Mouse (Mus musculus) kidney, postnatal 0 days (tissue): Measurements from ENCODE around the gene Ash1l. TPM values are rescaled to one million over a fixed set of nuclear protein-coding genes. Genes with fewer than 3 reads are reported as not detected.

ENCODE experiments used
- ATAC-seq: fragments of 200-750 bp; cut with Nextera tagmentation; replicated peaks from 2 replicates; pipeline ENCODE4 v1.8.0; 2017; ENCODE audit warnings: low read depth, moderate number of reproducible peaks, moderate TSS enrichment, moderate library complexity; ENCODE audit not compliant: low FRiP score
- DNase-seq: peaks from one replicate; pipeline ENCODE4 v3.0.0-alpha.2; 2016; ENCODE audit warnings: low spot score
- H3K27ac ChIP-seq: fragments of 300-500 bp; sonication (generic); 2 replicates; pipeline ENCODE4 v1.5.1; 2014; ENCODE audit warnings: mild to moderate bottlenecking
- H3K27me3 ChIP-seq: fragments of 300-500 bp; sonication (generic); 2 replicates; pipeline ENCODE4 v1.6.1; 2014; ENCODE audit warnings: low read length, mixed read lengths; ENCODE audit not compliant: insufficient read depth
- H3K36me3 ChIP-seq: fragments of 300-500 bp; sonication (generic); 2 replicates; pipeline ENCODE4 v1.6.1; 2014; ENCODE audit warnings: low read length, mixed read lengths; ENCODE audit not compliant: insufficient read depth
- H3K4me1 ChIP-seq: fragments of 300-500 bp; sonication (generic); replicated peaks from 2 replicates; pipeline ENCODE4 v1.6.1; 2014; ENCODE audit warnings: antibody characterized with exemption, low read length, mixed read lengths; ENCODE audit not compliant: insufficient read depth
- H3K4me2 ChIP-seq: fragments of 300-500 bp; sonication (generic); 2 replicates; pipeline ENCODE4 v1.6.1; 2014; ENCODE audit warnings: mild to moderate bottlenecking, low read length, moderate library complexity, mixed read lengths
- H3K4me3 ChIP-seq: fragments of 300-500 bp; sonication (generic); replicated peaks from 2 replicates; pipeline ENCODE4 v1.5.1; 2014; ENCODE audit warnings: low read depth, low read length
- H3K9ac ChIP-seq: fragments of 300-500 bp; sonication (generic); 2 replicates; pipeline ENCODE4 v1.6.1; 2014; ENCODE audit warnings: low read depth, low read length
- H3K9me3 ChIP-seq: fragments of 300-500 bp; sonication (generic); replicated peaks from 2 replicates; pipeline ENCODE4 v1.6.1; 2016; ENCODE audit warnings: low read length, inconsistent platforms, mixed read lengths
- CTCF ChIP-seq: IDR thresholded peaks from 2 replicates; pipeline ENCODE4 v1.5.1; 2016; ENCODE audit warnings: antibody characterized with exemption, low read depth, mild to moderate bottlenecking, moderate library complexity
- WGBS: fragments of 180-500 bp; shearing (Covaris S2); extraction: QIAGEN DNeasy Blood & Tissue Kit; methylation state at CpG from one replicate; pipeline ENCODE4 v1.1.7; 2014; 5-methylcytosine and 5-hydroxymethylcytosine counted together
- polyA plus RNA-seq: library from polyadenylated mRNA; unstranded; fragments of >200 nt; fragmentation: Nextera tagmentation; extraction: Ambion mirVana; gene quantifications from 2 replicates; pipeline ENCODE4 v1.2.1, GENCODE M21; 2015

Gene Ash1l
- polyA plus RNA-seq, 1 experiment from 2014 or later, result 13.0 TPM

- Histone ChIP-seq H3K4me2 (peak overlapping the region; percentile 46), H3K4me1 (peaks cover 4% of the 10 kb centered on the region; the same call in 1 of the 2 replicates), H3K27me3 (no peaks in the 10 kb centered on the region), H3K36me3 (no peaks in the 10 kb centered on the region), H3K9me3 (no peaks in the 10 kb centered on the region), H3K4me3 (peak overlapping the region; percentile 50; the same call in 1 of the 2 replicates), H3K9ac (no peak overlapping the region), H3K27ac (0 out of 2 replicates have a peak overlapping the region, but pooled peaks have one; percentile 19)
- no peak for TF ChIP-seq CTCF
- WGBS, result 57% methylated on average over 12 of the region's 12 CpGs
- ATAC-seq (no peak), DNase-seq (no peak)
Measured at GRCm38 (mm10) chr3:89102495-89103290, 152.3 kb downstream of the Ash1l start.

- Histone ChIP-seq H3K4me2 (no peak overlapping the region), H3K4me1 (peaks cover 4% of the 10 kb centered on the region; the same call in 1 of the 2 replicates), H3K9ac (no peak overlapping the region), H3K9me3 (no peaks in the 10 kb centered on the region), H3K4me3 (no peak overlapping the region), H3K27ac (0 out of 2 replicates have a peak overlapping the region, but pooled peaks have one; percentile 19), H3K27me3 (no peaks in the 10 kb centered on the region), H3K36me3 (no peaks in the 10 kb centered on the region)
- no peak for TF ChIP-seq CTCF
- ATAC-seq (no peak), DNase-seq (no peak)
- WGBS, result 61% methylated on average over 4 of the region's 4 CpGs
Measured at GRCm38 (mm10) chr3:89103291-89103595, 152.8 kb downstream of the Ash1l start.

DNA sequence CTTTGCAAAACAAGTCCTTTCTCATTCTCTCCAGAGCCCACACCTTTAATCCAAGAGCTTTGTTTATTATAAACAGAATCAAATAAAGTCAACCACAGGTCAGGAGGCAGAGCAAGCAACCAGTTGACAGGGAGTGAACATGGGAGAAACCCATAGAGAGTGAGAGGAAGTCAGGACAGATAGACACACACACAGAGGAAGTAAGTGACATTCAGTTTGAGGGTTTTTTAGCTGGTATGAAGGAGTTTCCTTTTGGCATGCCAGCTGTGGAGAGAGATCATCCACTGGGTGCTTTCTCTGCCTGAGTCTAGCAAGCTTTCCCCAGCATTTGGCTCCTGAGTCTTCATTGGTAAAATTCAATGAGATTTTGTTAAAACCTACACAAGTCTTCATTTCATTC is 156.5 kb downstream of the Ash1l start:
- Histone ChIP-seq H3K27ac (no peak overlapping the region), H3K4me1 (no peaks in the 10 kb centered on the region), H3K4me2 (no peak overlapping the region), H3K9ac (no peak overlapping the region), H3K4me3 (no peak overlapping the region), H3K36me3 (no peaks in the 10 kb centered on the region), H3K27me3 (no peaks in the 10 kb centered on the region), H3K9me3 (no peaks in the 10 kb centered on the region)
- no peak for TF ChIP-seq CTCF
- no peak for ATAC-seq
- DNase-seq, result no peak

DNA sequence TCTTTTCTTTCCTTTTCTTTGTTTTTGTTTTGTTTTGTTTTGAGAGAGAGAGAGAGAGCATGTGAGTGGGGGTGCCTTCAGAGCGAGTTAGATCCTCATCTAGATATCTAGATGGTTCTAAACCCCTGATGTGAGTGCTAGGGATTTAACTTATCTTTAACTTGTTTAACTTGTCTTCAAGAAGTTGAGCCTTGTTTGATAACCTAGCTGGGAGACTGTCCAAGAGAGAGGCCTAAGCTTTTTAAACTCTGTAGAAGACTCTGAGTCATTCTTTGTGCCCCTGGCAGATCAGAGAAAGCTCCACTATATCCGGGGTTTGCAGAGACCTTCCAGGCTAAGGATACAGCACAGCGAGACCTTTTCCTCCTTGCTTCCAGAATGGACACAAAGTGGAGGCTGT is 157.1 kb downstream of the Ash1l start:
- Histone ChIP-seq H3K27me3 (no peaks in the 10 kb centered on the region), H3K9me3 (no peaks in the 10 kb centered on the region), H3K27ac (no peak overlapping the region), H3K36me3 (no peaks in the 10 kb centered on the region), H3K4me3 (no peak overlapping the region), H3K4me2 (no peak overlapping the region), H3K4me1 (no peaks in the 10 kb centered on the region), H3K9ac (no peak overlapping the region)
- no peak for TF ChIP-seq CTCF
- WGBS, result 62% methylated on average over 3 of the region's 3 CpGs
- ATAC-seq (no peak), DNase-seq (no peak)

DNA sequence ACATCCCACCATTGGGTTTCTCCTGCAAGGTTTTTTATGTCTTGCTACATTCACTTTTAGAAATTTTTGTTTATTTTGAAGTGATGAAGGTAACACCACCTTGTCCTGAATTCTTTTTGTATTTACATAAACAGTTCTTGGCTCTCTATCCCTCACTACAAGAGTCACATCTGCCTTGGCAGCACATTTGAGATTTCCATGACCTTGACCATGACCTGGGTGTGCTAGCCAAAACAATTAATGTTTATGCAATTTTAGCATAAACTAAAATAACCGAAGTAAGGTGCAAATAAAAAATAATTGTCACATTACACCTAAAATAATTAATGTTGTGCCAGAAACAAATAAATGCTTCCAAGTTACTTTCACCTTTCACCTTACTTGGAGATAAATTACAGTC is 157.7 kb downstream of the Ash1l start:
- Histone ChIP-seq H3K4me2 (no peak overlapping the region), H3K27me3 (no peaks in the 10 kb centered on the region), H3K4me1 (no peaks in the 10 kb centered on the region), H3K9ac (no peak overlapping the region), H3K9me3 (no peaks in the 10 kb centered on the region), H3K27ac (no peak overlapping the region), H3K36me3 (no peaks in the 10 kb centered on the region), H3K4me3 (no peak overlapping the region)
- WGBS, result 41% methylated on average over 1 of the region's 1 CpGs
- no peak for ATAC-seq
- DNase-seq, result no peak
- no peak for TF ChIP-seq CTCF

- Histone ChIP-seq H3K4me2 (no peak overlapping the region), H3K36me3 (no peaks in the 10 kb centered on the region), H3K4me3 (no peak overlapping the region), H3K27me3 (no peaks in the 10 kb centered on the region), H3K4me1 (no peaks in the 10 kb centered on the region), H3K27ac (no peak overlapping the region), H3K9me3 (no peaks in the 10 kb centered on the region), H3K9ac (no peak overlapping the region)
- ATAC-seq, result peak; percentile 75
- 47% methylated on average over 4 of the region's 4 CpGs for WGBS
- peak; percentile 20 for DNase-seq
- no peak for TF ChIP-seq CTCF
Measured at GRCm38 (mm10) chr3:89113058-89113457, 162.6 kb downstream of the Ash1l start.

- no peak overlapping the region for H3K27ac ChIP-seq
- no peaks in the 10 kb centered on the region for H3K36me3 ChIP-seq
- TF ChIP-seq CTCF, result peak; percentile 66
- no peak overlapping the region for H3K4me3 ChIP-seq
- 13% methylated on average over 2 of the region's 2 CpGs for WGBS
- H3K27me3 ChIP-seq, result no peaks in the 10 kb centered on the region
- DNase-seq, result peak; percentile 51
- ATAC-seq, result no peak; the same call in 1 of the 2 replicates
- no peak overlapping the region for H3K4me2 ChIP-seq
- H3K4me1 ChIP-seq, result no peaks in the 10 kb centered on the region
- H3K9ac ChIP-seq, result no peak overlapping the region
- H3K9me3 ChIP-seq, result no peaks in the 10 kb centered on the region
Measured at GRCm38 (mm10) chr3:89115522-89115921, 165.1 kb downstream of the Ash1l start.
